Mouse (Mus musculus) v-Abl transformed pro-B cells (cell line): Measurements from ENCODE around the gene Letm1.

Source experiments
- in situ Hi-C, 2 experiments: fragments of 400-800 bp; cut with MboI; formaldehyde crosslinking; loops; one replicate each; pipeline ENCODE4 v1.15.1; 2025; ENCODE audit not compliant: unreplicated experiment in 2 of 2

Gene Letm1

DNA sequence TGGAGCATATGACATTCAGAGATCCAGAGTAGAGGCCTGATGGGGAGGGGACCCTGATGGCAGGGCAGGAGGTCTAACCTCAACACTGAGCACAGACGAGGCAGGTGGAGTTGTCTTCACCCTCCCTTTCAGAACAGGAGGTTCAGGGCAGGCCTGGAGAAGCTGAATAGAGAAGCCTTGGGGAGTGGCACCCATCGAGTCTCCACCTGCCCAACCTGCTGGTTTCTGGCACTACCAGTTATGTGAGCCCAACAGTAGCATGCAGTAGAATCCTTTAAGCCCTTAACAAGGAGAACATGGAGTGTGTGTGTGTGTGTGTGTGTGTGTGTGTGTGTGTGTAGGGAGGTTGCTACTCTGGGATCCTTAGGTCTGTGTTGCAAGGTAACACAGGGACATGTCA lies 70.1 kb downstream of the Letm1 start:
- in situ Hi-C loops = no loop called here

DNA sequence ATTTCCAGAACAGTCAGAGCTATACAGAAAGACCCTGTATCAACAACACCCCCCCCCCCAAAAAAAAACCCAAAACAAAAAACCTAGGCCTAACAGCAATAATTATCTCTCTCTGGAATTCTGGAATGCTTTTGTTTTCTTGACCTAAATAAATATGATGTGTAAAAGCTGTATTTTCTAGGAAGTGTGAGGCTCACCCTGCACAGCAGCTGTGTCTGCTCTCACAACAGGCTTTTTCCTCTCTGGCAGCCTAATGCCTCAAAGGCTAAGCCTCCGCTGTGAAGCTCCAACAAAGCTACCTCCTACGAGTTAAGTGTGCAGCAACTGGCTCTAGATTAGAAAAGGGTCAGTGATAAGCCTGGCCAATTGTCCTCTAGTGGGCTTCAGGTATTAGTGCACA lies 73.6 kb downstream of the Letm1 start:
- in situ Hi-C loops = no loop called here

DNA sequence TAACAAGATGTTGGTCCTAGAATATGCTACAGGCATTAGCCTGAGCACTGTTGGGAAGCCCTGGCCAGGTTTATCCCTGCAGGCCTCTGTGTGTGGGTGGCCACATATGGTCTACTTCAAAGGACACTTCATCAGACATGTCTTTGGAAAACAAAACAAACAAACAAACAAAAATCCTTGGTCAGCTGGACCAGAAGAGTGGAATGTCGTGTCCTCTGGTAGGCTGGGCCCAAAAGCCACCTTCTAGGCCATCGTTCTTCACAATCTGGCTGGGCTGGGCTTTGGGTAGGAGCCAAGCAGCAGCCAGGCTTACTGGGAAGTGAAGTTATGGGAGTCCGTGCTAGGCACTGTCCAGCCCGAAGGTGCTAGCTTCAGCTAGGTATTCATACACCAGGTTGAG lies 75.5 kb downstream of the Letm1 start:
- in situ Hi-C loops = no loop called here

DNA sequence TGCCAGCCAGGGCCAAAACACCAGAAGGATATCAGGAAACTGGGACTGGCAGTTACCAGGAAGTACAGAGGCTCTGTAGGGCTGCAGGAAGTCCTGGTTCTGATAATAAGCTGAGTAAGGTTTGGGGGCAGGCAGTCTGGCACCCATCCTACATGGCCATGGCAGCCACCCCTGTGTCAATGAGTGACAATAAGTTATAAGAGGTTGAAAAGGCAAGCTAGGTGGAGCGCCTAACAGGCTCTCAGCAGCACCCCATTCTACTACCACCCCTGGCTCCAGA lies 76.3 kb downstream of the Letm1 start:
- in situ Hi-C loops = no loop called here

DNA sequence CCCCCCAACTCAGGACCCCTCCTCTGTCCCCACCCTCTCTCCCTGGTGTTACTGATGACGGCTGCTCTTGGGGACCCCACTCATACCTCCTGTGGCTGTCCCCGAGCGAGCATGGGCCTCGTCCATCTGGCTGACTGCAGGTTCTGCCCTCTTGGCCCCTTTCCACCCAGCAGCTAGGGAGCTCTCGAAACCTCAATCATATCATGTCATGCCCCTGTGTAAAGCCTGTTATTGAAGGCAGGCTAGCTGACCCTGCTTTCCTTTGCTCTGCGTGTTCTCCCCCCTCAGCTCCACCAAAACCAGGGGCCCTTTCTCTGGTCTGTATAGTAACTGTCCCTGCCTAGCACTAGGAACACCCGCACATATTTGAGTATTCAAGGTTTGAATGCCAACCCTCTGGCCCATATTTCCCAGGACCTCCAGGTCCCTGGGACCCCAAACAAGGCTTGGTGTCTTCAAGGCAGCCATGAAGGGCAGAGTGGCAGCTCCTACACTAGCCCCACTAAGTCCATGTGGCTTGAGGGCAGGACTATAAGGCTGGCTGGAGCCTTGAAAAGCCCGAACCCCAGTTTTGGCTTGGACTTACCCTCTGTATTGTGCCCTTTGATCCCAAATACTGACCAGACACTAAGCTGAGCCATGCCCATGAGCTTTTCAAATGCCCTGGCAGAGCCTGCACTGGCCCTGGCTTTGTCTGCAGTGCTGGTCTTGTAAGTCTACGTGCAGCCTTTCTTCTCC lies 76.8 kb downstream of the Letm1 start:
- in situ Hi-C loops = no loop called here

DNA sequence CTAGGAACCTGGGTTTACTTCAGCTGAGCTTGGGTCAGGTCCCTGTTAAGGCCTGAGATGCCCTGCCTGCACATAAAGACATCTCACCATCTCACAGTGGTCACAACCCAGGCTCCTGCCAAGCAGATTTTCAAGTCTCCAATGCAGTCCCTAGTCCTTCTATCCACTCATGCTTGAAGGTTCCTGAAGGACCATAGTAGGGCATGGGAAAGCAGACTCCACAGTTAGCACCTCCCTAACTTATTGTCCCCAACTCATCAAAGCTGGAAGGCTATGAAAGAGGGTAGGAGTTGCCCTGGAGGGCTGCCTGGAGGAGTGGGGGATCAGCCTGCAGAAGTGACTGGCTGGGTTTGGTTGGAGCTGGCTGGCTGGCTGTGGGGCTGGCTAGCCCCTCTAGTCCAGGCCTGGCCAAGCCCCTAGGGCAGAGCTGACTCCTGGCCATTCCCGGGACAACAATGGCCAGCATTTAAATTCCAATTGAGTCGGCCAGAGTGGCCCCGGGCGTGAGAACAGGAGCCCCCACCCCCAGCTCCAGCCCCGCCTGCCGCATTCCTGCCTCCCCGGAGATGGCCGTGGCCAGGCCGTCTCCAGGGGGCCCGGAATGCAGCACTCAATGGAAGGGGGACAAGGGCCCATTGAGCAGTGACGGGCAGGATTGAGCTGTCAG lies 77.5 kb downstream of the Letm1 start:
- in situ Hi-C loops = no loop called here

DNA sequence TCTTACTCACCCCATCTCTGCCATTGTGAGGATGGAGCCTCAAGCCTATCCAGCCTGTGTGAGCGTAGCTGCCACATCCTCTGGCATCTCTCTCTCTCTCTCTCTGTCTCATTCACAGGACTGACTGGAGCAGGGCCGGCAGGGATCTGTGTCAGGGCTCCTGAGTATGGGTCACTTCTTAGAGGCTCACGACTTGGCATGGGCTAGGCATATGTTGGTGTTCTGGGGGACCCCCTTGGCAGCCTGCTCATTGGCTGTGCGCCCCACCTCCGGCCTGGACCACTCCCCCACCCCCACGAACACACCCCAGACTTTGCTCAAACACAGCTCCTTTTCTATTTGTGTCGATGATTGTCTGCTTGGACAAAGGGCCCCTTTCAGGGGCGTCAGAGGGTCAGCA lies 78.6 kb downstream of the Letm1 start:
- in situ Hi-C loops = no loop called here

DNA sequence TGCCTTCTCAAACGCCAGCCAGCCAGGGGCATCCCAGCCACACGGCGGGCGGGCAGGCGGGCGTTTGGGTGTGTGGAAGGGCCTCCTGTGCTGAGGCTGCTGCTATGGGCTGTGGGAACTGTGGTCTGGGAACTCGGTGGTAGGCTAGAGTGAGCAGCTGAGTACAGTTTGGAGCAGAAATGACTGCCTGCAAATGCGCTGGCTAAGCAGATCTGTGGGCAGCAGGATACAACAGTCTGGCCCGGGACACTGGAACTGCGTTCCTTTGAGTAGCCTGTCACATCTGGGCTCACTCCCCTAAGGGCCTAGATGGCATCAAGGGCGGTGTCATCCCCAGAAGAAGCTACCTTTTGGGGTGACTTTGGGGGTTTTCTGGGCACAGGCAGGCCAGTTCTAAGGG lies 80.8 kb downstream of the Letm1 start:
- in situ Hi-C loops = no loop called here

DNA sequence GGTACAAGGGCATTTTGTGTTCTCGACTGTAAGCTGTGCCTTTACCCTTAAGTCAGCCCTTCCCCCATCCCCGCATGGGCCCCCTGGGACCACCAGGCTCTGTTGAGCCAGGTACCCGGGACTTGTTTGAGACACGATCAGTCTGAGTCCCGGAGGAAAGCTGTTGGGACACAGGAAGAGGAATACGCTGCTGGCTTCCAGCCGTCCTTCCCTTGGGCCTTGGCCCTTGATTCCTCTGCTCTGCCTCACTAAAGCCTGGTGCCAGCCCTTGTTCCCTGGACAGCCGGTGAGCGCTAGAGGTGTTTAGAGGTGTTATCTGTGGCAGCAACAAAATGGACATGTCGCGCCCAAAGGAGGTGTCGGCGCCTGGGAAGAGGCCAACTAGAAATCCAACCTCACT lies 82.6 kb downstream of the Letm1 start:
- in situ Hi-C loops = no loop called here

DNA sequence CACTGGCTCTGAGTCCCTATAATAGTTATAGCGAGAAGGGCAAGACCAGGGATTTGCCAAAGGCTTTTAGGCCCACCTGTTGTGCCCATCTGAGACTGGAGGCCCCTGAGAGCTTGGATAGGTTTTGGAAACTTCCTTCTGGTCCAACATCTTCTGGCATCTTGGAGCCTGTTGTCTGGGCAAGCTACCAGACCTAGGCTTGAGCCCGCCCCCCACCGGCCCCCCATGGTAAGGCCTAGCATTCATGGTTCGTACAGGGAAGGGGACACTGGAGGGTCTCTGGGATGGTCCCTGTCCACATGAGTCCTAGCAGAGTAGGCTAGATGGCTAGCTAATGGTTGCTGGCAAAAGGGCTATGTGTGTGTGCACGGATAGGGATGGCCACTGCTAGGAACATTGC lies 83.9 kb downstream of the Letm1 start:
- in situ Hi-C loops = no loop called here

DNA sequence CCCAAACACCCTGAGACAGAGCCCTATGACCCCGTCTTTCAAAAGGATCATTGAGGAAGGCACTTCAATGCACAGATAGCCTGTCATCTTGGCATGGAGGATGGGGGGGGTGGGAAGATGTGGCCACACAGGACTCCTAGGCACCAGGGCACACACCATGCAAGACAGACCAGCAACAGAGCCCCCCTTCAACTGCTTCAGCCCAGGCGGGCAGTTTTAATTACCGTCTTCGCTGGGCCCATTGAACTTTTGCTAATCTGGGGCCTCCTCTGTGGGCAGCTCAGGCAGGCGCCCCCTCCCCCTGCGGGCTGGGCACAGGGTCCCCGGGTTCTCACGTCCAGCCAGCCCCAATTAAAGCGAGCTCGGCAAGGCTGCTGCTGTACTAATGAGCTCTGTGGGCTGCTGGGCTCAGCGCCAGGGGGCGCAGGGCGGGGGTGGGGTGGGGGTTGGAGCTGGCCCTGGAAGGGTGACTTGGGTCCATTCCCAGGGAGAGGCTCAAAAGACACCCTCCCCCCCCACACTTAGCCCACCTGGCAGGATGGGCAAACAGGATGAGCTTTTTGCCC lies 84.6 kb downstream of the Letm1 start:
- in situ Hi-C loops = no loop called here

DNA sequence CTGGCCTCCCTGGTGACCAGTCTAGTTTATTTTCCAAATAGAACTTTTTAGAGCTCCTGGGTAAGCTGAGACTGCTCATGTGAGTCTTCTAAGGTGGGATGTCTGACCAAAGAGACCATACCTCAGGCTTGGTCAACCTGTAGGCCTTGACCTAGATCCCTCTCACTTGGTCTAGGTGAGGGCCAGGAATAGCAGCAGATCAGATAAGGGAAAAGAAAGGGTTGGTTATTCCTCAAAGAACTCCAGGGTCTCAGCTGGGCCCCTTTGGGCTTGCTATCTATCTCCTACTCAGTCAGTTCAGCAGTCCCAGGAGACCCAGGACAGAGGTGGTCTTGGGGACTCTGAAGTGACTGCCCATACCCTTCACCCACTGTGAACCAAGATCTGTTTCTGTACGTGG lies 85.1 kb downstream of the Letm1 start:
- in situ Hi-C loops = no loop called here

DNA sequence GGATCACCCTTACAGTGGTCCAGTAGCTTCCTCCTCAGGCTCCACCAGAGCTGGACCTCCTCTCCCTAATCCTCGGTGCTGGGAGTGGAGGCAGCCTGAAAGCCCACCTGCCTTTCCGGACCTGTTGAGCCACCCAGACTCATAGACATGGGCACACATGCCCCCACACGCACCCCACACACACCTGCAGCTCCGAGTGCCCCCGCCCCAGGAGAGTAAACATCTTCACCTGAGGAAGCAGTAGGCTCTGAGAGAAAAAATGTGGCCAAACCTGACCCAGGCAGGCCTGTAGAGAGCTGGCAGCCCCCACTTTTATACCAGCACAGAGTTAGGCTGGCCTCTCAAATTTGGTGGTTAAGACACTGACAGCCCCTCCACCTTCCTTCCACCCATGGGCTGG lies 86.2 kb downstream of the Letm1 start:
- in situ Hi-C loops = no loop called here

DNA sequence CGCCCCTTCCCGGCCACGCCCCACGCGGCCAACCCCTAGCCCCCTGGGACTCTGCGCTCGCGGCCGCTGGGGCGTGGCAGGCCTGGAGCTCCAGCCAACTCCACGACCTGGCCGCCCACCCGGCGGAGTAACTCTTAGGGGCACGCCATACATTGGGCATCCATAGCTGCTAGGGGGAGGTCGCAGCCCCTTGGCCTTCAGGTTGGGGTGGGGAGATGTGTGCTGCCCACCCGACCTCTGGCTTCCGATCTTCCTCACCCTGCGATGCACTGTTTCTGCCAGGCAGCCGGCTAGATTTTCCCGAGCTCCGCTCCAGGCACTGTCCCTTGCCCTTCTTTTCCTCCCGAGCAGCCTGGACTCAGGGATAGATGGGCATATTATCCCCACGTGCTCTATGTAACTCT lies 86.9 kb downstream of the Letm1 start:
- in situ Hi-C loops = no loop called here

DNA sequence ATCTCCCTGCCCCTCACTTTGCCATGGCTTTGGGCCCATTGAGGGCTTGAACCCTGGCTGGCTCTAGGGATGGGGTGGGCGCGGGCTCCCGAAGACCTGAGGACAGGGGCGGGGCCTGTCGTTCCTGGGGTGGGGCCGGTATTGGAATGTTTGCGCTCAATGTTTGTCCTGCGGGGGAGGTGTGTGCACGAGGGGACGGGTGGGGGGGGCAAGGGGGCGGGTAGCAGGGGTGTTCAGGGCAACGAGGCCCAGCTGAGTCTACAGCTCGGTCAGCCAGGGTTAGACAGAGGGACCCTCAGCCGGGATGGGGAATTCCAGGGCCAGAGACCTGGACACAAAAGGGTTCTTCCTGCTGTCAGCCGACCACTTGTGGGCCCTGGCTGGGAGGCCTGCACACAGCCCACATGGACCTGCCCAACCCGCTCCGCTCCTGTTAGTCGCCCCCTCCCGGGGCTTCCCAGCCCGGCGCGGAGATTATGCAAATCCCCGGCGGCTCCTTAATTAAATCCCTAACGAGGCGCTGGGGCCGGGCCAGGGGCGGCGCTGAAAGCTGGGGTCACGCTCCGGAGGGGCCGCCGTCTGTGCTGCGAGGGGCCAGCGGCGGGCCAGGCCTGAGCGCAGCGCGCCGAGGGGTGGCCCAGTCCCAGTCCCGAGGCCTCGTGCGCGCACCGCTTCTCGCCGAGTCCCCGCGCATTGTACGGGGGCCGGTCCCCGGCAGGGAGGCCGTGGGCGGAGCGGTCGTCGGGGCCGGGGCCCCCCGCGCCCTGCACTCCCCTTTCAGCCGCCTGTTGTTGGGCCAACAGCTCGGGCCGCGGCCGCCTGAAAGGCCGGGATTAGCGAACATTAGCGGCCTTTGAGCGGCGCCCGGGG lies 87.5 kb downstream of the Letm1 start:
- in situ Hi-C loops = no loop called here

DNA sequence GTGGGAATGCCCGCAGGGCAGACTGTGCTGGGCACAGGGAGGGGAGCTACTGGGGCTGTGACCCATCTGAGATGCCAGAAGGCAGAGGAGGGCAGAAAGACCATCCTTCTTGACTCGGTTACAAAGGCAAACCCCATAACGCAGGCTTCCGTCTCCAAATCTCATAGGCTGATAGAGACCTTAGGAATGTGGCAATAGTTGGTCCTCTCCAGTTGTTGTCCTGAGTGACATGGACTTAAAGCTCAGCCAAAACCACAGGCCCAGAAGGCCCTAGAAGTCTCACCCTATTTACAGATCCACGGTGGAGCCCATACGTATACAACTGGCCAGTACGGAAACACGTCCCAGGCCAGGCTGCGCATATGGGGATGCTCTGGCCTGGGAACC lies 88.2 kb downstream of the Letm1 start:
- in situ Hi-C loops = no loop called here

DNA sequence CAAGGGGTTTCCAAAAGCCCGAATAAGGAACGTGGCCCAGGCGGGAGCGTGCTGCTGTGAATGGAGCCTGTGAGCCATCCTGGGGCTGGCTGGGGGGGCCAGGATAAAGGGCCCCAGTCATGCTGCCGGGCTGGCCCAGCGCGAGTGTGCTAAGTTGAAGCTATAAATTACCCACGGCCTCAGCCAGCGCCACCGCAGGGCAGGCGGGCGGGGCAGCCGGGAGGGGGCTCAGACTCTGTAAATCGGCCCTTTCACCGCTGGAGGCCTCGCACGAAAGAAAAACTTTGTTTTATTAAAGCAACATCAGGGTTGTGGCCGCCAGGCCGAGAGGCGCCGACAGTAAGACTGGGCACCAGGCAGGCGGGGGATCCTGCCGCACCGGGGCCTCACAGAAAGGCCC lies 90.2 kb downstream of the Letm1 start:
- in situ Hi-C loops = no loop called here

DNA sequence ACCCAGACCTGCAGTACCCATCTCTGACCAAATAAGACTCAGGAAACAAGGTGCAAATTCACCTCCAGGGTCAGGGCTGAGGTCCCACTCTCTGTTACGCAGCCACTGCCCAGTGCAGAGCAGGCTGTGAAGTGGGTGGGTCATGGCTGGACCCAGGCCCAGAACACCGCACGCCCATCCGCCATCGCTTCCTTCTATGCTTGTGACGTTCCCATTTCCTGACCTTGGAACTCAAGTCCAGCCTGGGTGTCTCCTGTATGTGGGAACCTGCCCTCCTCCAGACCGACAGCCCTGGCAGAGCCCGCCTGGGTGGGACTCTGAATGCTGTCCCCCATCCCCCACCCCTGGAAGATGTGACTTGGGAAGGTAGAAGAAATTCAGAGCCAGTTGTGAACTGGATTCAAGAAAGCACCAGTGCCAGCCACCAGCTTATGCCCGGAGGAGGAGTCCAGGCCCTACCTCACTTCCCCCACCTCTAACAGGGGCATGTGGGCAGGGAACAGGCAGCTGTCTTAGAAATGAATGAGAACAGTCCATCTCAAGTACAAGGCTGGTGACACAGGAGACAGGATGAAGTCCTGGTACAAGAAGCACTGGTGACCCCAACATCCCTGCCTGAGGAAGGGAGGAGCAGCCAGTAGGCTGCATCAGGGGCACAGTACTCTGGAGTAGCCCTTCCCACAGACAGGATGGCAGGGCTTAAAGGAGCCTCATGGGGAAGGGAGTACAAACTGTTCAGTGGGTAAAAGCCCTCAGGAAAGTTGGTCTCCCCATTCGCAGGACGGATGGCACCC lies 92.6 kb downstream of the Letm1 start:
- in situ Hi-C loops = no loop called here
